Mouse (Mus musculus): Measurements from ENCODE around the gene Zfp385b.

Gene Zfp385b

GRCm38 (mm10) chr2:77587387-77587786, 232.1 kb downstream of the Zfp385b start:
- no peak for DNase-seq (ENCODE audit: low read depth)

- DNase-seq (ENCODE audit: low read depth) = no peak
These were observed 232.7 kb downstream of the Zfp385b start for GRCm38 (mm10) chr2:77586581-77587360.

DNA sequence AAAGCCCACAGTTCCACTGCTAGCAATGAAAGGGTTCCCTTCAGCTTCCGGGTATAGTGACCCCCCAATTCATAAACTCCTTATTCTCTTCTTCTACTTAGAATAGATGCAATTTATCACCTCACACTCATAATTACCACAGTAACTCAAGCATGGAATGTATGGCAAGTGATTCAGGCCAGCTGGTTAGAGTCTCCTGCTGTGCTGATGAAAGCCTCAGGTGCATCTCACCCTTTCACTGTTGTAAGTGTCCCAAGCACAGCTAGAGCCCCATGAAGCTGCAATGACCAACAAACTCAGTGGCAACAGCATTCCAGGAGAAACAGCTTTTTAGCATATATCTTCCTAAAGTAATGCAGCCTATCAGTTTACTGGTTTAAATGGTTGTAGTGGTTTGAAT, 235.9 kb downstream of the Zfp385b start:
- no peak for DNase-seq (ENCODE audit: low read depth)

DNA sequence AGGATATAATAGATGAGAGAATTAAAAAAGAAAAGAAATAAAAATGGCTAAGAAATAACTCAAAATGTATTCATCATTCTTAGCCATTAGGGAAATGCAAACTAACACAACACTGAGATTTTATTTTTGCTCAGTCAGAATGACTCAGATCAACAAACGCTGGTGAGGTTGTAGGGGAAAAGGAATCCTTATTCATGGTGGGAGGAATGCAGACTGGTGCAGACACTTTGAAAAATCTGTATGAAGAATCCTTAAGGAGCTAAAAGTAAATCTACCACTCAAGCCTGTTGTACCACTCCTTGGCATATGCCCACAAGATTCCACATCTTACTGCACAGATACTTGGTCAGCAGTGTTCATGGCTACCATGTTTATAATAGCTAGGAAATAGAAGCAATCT, 242.9 kb downstream of the Zfp385b start:
- no peak for DNase-seq (ENCODE audit: low read depth)

DNA sequence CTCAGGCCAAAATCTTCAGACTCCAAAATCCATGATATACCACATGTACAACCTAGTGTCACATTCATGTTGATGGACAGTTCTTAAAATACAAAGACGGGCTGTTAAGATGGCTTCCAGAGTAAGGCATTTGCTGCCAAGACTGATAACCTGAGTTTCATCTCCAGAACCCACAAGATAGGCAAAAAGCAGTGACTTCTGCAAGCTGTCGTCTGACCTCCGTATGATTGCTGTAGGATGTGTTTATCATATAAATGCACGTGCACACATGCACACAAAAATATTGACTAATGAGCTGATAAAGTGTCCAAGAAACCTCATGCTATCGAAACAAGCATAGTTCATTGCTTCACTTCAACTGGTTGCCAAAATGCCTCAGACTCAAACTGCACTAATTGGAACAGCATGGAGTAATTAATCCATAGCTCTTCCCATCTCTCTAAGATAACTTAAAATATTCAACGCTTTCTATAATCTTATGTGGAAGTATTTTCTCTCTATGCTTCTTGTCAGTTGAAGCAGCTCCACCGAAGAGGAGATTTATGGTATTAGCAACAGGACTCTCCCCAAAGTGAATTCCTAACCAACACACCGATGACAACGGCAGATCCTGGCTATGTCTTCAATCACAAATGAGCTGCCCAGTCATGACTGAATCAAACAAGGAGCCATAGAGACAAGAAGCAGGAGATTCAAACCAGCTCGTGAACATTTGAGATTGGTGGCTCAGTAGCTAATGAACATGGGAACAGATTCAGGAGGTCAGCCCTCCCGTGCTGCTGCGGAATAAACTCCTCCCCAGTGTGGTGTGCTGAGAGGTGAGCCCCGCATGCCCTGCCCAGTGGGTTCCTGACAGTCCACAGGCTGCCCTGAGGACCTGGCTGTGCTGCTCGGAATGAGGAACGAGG, 251.7 kb downstream of the Zfp385b start:
- DNase-seq (ENCODE audit: low read depth) = no peak

- no peak for DNase-seq (ENCODE audit: low read depth)
These were observed 255.7 kb downstream of the Zfp385b start for GRCm38 (mm10) chr2:77563706-77564105.

- no peak for DNase-seq (ENCODE audit: low read depth)
These were observed 257.5 kb downstream of the Zfp385b start for GRCm38 (mm10) chr2:77561941-77562340.

DNA sequence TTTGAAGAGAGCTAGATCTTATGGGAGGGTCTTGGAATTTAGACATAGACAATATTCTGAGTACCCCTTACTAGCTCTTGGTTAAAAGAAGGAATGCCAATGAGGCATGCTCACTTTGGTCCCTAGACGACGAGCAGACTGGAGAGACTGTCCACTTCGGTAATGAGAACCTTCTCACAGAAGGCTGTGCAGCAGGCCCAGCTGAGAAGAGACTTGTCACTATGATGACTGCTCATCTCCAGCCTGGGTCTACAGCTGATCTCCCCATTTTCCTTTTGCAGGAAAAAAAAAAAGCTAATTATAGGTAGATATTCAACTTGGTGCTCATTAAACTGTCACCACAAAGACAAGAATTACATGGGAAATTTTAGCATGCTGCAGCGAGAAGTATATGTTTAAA, 262.5 kb downstream of the Zfp385b start:
- DNase-seq (ENCODE audit: low read depth) = no peak

DNA sequence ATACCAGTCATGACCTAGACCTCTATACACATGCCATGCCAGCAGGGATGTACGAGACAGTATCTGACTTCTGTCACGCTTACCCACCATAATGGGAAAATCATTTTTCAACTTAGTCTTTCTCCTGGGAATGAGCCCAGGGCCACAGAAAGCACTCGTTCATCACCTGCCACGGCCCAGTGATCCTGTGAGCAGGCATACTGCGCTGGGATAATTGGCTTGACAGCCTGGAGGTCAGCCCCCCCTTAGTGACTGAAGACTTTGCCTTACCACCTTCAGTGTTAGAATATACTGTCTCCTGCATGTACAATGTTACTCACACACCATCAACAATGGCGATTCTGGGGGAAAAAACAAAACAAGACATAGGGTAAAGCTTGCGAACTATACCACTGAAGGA, 263.5 kb downstream of the Zfp385b start:
- DNase-seq (ENCODE audit: low read depth) = no peak

GRCm38 (mm10) chr2:77552675-77553074, 266.8 kb downstream of the Zfp385b start:
- no peak for DNase-seq (ENCODE audit: low read depth)

- no peak for DNase-seq (ENCODE audit: low read depth)
These were observed 276.1 kb downstream of the Zfp385b start for GRCm38 (mm10) chr2:77543388-77543787.

DNA sequence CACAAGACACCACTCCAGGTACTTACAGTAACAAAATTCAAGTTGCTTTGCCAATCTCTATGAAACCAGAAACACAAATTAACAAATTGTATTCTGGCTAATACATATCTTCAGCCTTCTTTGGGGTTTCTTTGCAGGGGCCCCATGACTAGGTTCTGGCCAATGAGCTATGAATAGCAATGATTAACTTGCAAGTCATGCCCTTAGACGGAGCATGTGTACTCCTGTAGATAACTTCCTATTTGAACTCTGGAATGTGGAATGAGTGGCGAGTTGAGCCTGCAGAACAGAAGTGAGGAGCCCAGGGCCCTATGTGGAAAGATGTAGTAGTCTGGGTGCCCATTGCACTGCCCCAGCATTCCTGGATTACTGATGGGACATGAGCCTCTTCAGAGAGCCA, 276.8 kb downstream of the Zfp385b start:
- DNase-seq (ENCODE audit: low read depth) = no peak

GRCm38 (mm10) chr2:77541681-77542080, 277.8 kb downstream of the Zfp385b start:
- no peak for DNase-seq (ENCODE audit: low read depth)

GRCm38 (mm10) chr2:77540860-77541259, 278.6 kb downstream of the Zfp385b start:
- no peak for DNase-seq (ENCODE audit: low read depth)

- DNase-seq (ENCODE audit: low read depth) = no peak
These were observed 282.9 kb downstream of the Zfp385b start for GRCm38 (mm10) chr2:77536556-77536955.

DNA sequence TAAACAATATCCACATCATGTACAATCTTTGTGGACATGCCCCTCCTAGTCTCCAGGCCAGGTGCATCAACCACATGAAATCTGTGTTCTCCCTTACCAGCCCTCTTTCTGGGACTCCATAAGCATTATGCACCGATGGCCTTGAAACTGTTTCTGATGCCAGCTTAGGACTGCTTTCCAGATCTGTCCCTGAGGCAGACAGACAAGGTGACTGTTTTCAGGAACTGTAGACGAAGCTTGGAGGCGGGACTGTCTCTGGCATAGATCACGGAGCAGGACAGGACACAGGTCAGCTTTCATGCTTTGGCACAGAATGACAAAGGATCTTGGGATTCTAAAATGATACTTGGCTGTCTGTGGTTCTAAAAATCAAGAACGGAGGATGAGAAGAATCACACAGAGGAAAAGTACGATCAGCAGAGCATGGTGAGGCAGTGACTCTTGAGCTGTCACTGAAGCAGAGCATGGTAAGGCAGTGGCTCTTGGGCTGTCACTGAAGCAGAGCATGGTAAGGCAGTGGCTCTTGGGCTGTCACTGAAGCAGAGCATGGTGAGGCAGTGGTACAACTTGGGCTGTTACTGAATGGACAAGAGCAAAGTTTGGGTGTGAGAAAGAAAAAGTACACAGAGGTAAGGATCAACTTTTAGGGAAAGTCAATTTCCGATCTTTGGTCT, 291.2 kb downstream of the Zfp385b start:
- DNase-seq (ENCODE audit: low read depth) = no peak

DNA sequence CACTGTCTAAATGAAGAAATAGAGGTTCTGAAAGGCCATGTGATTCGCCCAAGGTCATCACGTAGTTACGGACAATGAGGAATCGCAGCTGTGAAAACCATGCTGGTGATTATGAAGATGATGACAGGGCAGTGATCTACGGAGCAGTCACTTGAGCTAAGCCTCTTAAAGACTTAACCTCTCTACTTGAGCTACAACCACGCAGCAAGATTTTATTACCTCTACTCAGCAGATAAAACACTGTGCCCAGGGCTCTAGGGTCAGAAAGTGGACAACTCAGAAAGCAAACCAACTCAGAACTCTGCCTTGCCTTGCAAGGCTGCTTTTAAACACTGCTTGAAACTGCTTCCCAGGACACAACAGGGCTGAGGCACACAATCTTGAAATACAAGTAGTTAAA, 291.8 kb downstream of the Zfp385b start:
- DNase-seq (ENCODE audit: low read depth) = no peak

DNA sequence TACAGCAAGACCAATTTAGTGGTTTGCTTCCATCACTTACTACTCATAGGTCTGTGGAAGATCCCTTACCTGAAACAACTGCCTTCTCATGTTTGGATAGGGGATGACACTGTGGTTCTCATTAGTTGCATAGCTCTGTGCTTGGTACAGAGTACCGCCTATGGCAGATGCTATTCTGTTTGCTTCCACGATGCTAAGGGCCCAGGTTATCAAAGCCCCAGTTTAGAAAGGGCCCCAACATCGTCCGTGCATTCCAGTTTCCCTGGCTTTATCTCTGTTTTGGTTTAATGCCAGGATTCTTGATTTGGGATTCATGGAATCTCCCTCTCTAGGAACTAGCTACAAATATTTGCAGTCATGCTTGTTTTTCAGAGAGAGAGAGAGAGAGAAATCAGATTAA, 292.6 kb downstream of the Zfp385b start:
- no peak for DNase-seq (ENCODE audit: low read depth)

- no peak for DNase-seq (ENCODE audit: low read depth)
These were observed 293.1 kb downstream of the Zfp385b start for GRCm38 (mm10) chr2:77526301-77526700.

DNA sequence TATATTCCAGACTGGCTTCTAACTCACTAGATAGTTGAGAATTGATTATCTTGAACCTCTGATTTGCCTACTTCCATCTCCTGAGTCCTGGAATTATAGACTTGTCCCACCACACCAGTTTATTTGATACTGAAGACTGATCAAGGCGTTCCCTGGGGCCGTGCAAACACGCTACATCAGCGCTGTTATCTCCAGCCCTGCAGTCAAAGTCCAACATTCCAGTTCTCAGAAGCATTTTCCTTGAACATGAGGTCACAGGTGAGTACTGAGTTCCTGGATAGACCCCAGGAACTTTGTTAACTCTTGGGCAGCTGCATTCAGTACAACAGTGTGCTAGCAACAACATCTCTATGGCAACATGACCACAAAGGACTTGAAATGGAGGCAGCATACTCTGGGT, 297.2 kb downstream of the Zfp385b start:
- no peak for DNase-seq (ENCODE audit: low read depth)

DNA sequence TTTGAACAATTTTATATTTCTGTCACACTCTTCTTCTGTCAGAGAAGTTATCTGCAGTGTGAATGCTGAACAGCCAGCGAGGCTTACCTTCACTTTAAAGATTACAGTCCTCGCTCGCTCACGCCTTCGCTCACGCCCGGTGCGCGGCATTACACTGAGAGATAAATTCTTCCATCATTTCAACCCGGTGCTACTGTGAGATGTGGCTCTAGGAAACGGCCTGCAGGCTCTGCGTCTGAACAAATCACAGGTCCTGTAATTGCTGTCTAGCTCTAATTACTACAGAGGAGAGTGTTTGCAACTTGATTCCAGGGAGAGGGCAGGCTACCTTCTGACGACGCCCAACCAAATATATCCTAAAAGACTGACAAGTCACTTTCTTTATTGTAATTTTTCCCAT, 300.1 kb downstream of the Zfp385b start:
- DNase-seq (ENCODE audit: low read depth) = no peak

DNA sequence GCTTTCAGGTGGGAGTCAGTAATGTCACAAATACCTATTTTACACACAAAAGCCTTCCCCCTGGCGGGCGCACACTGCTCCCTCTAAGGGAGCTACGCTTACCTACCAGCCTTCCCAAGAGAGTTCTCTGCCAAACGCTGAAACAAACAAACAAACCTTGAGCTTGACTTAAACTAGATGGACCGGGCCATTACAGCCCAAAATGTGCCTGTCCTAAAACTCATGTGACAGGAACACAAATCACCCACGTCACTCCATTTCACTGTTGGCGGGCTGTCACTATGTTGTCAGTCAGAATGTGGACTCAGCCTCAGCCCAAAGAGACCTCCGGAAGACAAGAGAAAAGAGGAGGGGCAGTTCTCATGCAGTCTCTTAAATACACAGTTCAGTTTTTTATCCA, 300.7 kb downstream of the Zfp385b start:
- no peak for DNase-seq (ENCODE audit: low read depth)

- DNase-seq (ENCODE audit: low read depth) = no peak
These were observed 302.8 kb downstream of the Zfp385b start for GRCm38 (mm10) chr2:77516606-77517005.
